Mouse (Mus musculus) heart, postnatal 0 days (tissue): ENCODE data around the gene Msln.

Experiments
- CTCF ChIP-seq: IDR thresholded peaks from 2 replicates; pipeline ENCODE4 v1.5.1; 2016; ENCODE audit warnings: antibody characterized with exemption, control low read depth, low read depth
- EP300 ChIP-seq: IDR thresholded peaks from 2 replicates; pipeline ENCODE4 v1.6.1; 2016; ENCODE audit warnings: antibody characterized with exemption, low read depth

DNA sequence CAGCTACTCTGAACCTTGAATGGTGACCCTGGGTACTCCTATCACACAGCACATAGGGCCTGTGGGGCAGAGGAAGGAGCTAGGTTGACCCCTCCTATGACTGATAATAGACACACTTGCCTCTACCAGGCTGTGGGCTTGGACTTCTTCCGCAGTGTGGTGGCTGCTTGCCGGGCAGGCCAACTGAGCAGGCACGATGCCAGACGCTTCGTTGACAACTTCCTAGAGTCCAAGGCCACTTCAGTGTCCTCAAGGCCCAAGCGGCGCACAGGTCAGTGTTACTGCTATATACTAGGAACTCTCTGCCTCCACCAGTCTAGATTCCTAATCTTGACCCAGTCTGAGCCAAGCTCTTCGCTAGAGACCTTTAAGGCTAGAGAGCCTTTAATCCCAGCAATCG is 10.3 kb downstream of the Msln start:
- TF ChIP-seq CTCF (no peak), EP300 (no peak)
